Mouse (Mus musculus): Measurements from ENCODE around the gene Map3k4. TPM values are rescaled to one million over a fixed set of nuclear protein-coding genes. Genes with fewer than 3 reads are reported as not detected.

Map3k4 gene
- polyA plus RNA-seq (2012) = 32.3 and 41.8 TPM in 2 replicates

GRCm38 (mm10) chr17:12318663-12319201 lies at the start of gene Map3k4:
Map3k4 (minus strand) TSS chr17:12318796.

Other genes with a start within 250 kb of the Map3k4 start
- gene Agpat4, start 200.1 kb downstream of the Map3k4 start, polyA plus RNA-seq (2012) = 1.7 and 2.7 TPM in 2 replicates
- gene Plg, start 59.8 kb upstream of the Map3k4 start, polyA plus RNA-seq (2012) = 0.05 and 0.14 TPM in 2 replicates
- gene Slc22a3, start 188.9 kb upstream of the Map3k4 start, polyA plus RNA-seq (2012) = 10.6 and 21.4 TPM in 2 replicates